Comparison of ENCODE assay signal across 8 mouse cellular contexts in the genomic region with DNA sequence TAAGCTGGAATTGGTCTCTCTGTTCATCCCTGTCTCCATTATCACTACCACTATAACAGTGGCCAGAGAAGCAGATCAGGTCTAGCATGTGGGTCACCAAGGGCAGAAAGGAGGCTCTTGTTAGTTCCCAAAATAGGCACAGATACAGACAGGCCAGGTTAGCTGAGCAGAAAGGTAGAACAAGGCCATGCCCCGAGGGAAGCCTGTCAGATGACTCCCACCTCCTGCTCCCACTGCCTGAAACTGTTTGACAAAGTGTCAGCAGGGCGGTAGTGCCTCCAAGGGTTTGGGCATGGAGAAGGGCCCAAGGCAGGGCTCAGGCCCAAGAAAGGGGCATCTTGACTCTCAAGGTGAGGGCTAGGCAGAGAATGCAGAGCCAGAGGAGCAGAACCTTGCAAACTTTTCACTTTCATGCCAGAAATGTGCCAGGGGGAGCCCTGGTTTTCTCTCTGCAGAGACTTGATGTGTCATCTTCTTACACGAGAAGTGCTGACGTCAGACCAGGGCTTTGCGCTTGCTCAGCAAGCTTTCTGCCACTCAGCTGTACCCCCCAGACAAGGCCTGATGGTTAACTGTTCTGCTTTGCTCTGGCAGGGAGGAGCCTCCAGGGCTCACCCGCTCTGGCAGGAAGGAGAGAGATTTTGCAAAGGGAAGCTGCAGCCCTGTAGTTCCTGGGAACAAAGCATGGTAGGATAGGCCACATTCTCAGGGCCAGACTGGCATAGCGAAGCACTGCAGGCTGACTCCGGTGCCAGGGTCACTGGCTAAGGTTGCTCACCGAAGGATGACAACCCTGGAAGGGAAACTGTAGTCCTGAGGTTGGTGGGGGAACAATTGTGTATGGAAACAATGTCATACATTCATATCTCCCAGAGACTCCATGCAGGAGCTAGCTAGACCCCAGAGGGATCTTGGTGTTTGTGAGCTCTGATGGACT. TPM values are rescaled to one million over a fixed set of nuclear protein-coding genes. Genes with fewer than 3 reads are reported as not detected.
DNase-seq lines count a peak whose midpoint lies in the region; ATAC-seq lines count a peak whose summit lies in the region.

No protein-coding gene starts in this region.

- ATAC-seq in frontal cortex, adult (ENCODE audit: low TSS enrichment) = peak; percentile 94
- ATAC-seq in liver, embryonic 15.5 days (ENCODE audit: insufficient read depth) = peak; percentile 55; the same call in 1 of the 2 replicates
- ATAC-seq in erythroid progenitor cell, adult 5-6 weeks (replicated peaks; ENCODE audit: low FRiP score, poor library complexity, severe bottlenecking) = no peak

- H3K27me3 ChIP-seq in liver, embryonic 15.5 days = no peaks in the 10 kb centered on the region
- H3K27me3 ChIP-seq in splenic B cell, adult 2 months (ENCODE audit: control insufficient read depth, insufficient read depth, low read length, poor library complexity, severe bottlenecking) = no peaks in the 10 kb centered on the region

- no peak overlapping the region for H3K4me2 ChIP-seq in liver, embryonic 15.5 days

- no peaks in the 10 kb centered on the region for H3K9me3 ChIP-seq in liver, embryonic 15.5 days (replicated peaks)

- no peak overlapping the region for H3K9ac ChIP-seq in liver, embryonic 15.5 days

- H3K27ac ChIP-seq in liver, embryonic 15.5 days (replicated peaks) = no peak overlapping the region

- 47% methylated on average over 9 of the region's 9 CpGs for WGBS in liver, embryonic 15.5 days (ENCODE audit: insufficient replicate concordance)

- H3K4me1 ChIP-seq in liver, embryonic 15.5 days (replicated peaks) = 0 out of 2 replicates have a peak, but pooled peaks cover 8% of the 10 kb centered on the region

- no peak overlapping the region for H3K4me3 ChIP-seq in liver, embryonic 15.5 days (replicated peaks)

- DNase-seq in heart, adult 9 months (ENCODE audit: low spot score in 2 of 2) = peak; percentile 48 to 53
- no peak for DNase-seq in heart, adult 8-10 months (ENCODE audit: low spot score)
- peak; percentile 44 to 60 for DNase-seq in adrenal gland, adult 18-20 months (ENCODE audit: low spot score in 2 of 2)
- DNase-seq in kidney, postnatal 10 days = peak; percentile 59
- DNase-seq in splenic B cell, adult 2 months (ENCODE audit: low read depth, low spot score) = peak; percentile 15

- no peaks in the 10 kb centered on the region for H3K36me3 ChIP-seq in liver, embryonic 15.5 days (replicated peaks)
- no peaks in the 10 kb centered on the region for H3K36me3 ChIP-seq in splenic B cell, adult 2 months (ENCODE audit: control insufficient read depth, insufficient read depth, low read length, poor library complexity, severe bottlenecking)

RNA-seq across cellular contexts. Expression of a gene that starts 7.3 kb away (rescaled TPM):
- 1 to 10 TPM; 3.9 to 8.2 (median 5.2) TPM for total RNA-seq in heart, adult 8-10 months (2022)
- 10 to 100 TPM; 50.6 to 58.6 TPM for total RNA-seq in adrenal gland, adult 18-20 months (2021)
- polyA plus RNA-seq in liver, embryonic 15.5 days (2015; fragmentation: Nextera tagmentation; extraction: Ambion mirVana) = 5.2 and 6.1 TPM in 2 replicates
- 0.72 TPM in 1 of 2 replicates, not detected in the other for total RNA-seq in erythroid progenitor cell, adult 5-6 weeks (2015; ENCODE audit: low replicate concordance)
- 2.6 TPM in 1 of 2 replicates, not detected in the other for total RNA-seq in erythroid progenitor cell, adult 5-6 weeks (2017; ENCODE audit: low replicate concordance)

RNA-seq across cellular contexts. Expression of a gene that starts 27.1 kb away (rescaled TPM):
- total RNA-seq in heart, adult 8-10 months (2022) = 10 to 100 TPM; 23.3 to 29.7 (median 26.1) TPM
- total RNA-seq in adrenal gland, adult 18-20 months (2021) = 10 to 100 TPM; 43.6 to 44.9 TPM
- polyA plus RNA-seq in liver, embryonic 15.5 days (2015; fragmentation: Nextera tagmentation; extraction: Ambion mirVana) = 25.6 and 29.8 TPM in 2 replicates
- 58.7 and 68.3 TPM in 2 replicates for total RNA-seq in erythroid progenitor cell, adult 5-6 weeks (2015; ENCODE audit: low replicate concordance)
- total RNA-seq in erythroid progenitor cell, adult 5-6 weeks (2017; ENCODE audit: low replicate concordance) = 23.7 and 31.9 TPM in 2 replicates

RNA-seq across cellular contexts. Expression of a gene that starts 55.9 kb away (rescaled TPM):
- 10 to 100 TPM; 42.6 to 75.3 (median 55.1) TPM for total RNA-seq in heart, adult 8-10 months (2022)
- total RNA-seq in adrenal gland, adult 18-20 months (2021) = 100 to 1,000 TPM in 1 of 2 experiments, 10 to 100 TPM in 1; 82.6 to 110 TPM
- 427 and 441 TPM in 2 replicates for polyA plus RNA-seq in liver, embryonic 15.5 days (2015; fragmentation: Nextera tagmentation; extraction: Ambion mirVana)
- 337 and 399 TPM in 2 replicates for total RNA-seq in erythroid progenitor cell, adult 5-6 weeks (2015; ENCODE audit: low replicate concordance)
- total RNA-seq in erythroid progenitor cell, adult 5-6 weeks (2017; ENCODE audit: low replicate concordance) = 336 and 379 TPM in 2 replicates

Comparison
In these comparisons a context has a peak if more than half of its experiments do, and no peak if none do; other contexts are left out.
1. RNA of a gene that starts 7.3 kb away (total RNA-seq): 50.6 to 58.6 TPM in adrenal gland, adult 18-20 months; 3.9 to 8.2 TPM in heart, adult 8-10 months and 0.72 to 2.6 TPM in erythroid progenitor cell, adult 5-6 weeks; every median in the first group is over 4 times any median in the second.